Mouse (Mus musculus): ENCODE measurements at regions not wholly inside any gene's neighbourhood (a gene's known extent, or its start where the extent isn't known, plus 50 kb on each side); places are given as distances from the start of the nearest gene placed in this dataset.
A peak's percentile ranks its signal among the peaks of the same experiment; 100 is the strongest.

GRCm38 (mm10) chr1:107914671-107915590, 325.1 kb downstream of the Serpinb8 start:
- no peak overlapping the region for H3K4me2 ChIP-seq (replicated peaks)
- H3K9ac ChIP-seq, result no peak overlapping the region
- H3K27me3 ChIP-seq, result no peaks in the 10 kb centered on the region
- ATAC-seq (ENCODE audit: insufficient number of reproducible peaks, low FRiP score, low TSS enrichment, low read depth), result no peak
- 41% methylated on average over 7 of the region's 7 CpGs for WGBS
- no peaks in the 10 kb centered on the region for H3K9me3 ChIP-seq (replicated peaks)
- no peak overlapping the region for H3K4me3 ChIP-seq (replicated peaks)
- H3K36me3 ChIP-seq, result no peaks in the 10 kb centered on the region
- H3K27ac ChIP-seq (replicated peaks), result no peak overlapping the region
- H3K4me1 ChIP-seq, result no peaks in the 10 kb centered on the region

DNA sequence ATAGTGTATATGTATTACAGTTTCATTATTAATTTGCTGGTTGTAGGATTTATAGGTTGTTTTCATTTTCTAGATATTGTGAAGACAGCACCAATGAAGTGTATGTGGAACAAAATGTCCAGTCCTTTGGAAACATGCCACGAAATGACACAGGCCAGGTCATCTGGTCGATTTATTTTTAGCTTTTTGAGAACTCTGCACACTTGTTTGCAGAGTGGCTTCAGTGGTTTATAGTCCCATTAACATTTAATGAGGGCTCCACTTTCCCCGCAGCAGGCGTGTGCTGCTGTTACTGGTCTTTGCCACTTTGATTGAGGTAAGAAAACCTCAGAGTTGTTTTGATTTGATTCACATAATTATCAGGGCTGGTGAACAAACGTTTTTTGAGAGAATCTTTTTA, 327.2 kb downstream of the Serpinb8 start:
- no peak overlapping the region for H3K4me3 ChIP-seq (replicated peaks)
- WGBS, result 50% methylated on average over 5 of the region's 5 CpGs
- no peaks in the 10 kb centered on the region for H3K9me3 ChIP-seq (replicated peaks)
- no peaks in the 10 kb centered on the region for H3K27me3 ChIP-seq
- H3K4me2 ChIP-seq (replicated peaks), result no peak overlapping the region
- no peak overlapping the region for H3K9ac ChIP-seq
- H3K27ac ChIP-seq (replicated peaks), result no peak overlapping the region
- ATAC-seq (ENCODE audit: insufficient number of reproducible peaks, low FRiP score, low TSS enrichment, low read depth), result no peak
- no peaks in the 10 kb centered on the region for H3K4me1 ChIP-seq
- no peaks in the 10 kb centered on the region for H3K36me3 ChIP-seq

DNA sequence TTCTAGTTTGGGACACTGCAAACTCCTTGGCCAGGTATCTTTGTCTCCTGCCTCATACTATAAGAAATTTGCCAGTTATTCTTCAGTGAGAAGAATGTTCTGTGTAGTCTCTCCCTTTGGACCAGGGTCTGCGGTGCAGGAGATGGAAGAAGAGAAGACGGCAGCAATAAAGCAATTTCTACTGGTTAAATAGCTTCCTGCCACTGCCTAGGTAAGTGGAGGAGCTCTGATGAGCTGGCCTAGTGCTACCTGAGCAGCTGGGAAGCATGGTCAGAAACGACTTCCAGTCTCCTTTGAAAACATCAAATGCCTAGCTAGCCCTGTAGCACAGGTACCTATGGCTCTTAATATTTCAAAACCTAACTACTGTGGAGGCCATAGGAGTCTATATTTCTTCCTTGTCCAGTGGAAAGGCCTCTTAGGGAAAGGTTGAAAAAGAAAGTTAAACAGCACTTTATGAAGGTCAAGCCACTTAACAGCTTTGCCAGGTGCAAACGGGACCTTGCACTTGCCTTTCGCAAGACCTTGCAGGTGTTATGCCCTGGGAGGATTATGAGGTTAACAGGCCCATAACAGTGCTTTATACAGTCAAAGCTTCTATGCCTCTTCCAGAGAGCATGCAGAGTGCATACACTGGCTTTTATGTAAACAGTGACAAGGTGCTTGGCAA, 351.9 kb downstream of the Serpinb8 start:
- Histone ChIP-seq H3K4me2 (replicated peaks) (no peak overlapping the region), H3K4me3 (replicated peaks) (no peak overlapping the region), H3K4me1 (no peaks in the 10 kb centered on the region), H3K36me3 (no peaks in the 10 kb centered on the region), H3K9ac (no peak overlapping the region), H3K9me3 (replicated peaks) (no peaks in the 10 kb centered on the region), H3K27me3 (no peaks in the 10 kb centered on the region), H3K27ac (replicated peaks) (no peak overlapping the region)
- WGBS, result 73% methylated on average over 5 of the region's 5 CpGs
- ATAC-seq (ENCODE audit: insufficient number of reproducible peaks, low FRiP score, low TSS enrichment, low read depth), result no peak

DNA sequence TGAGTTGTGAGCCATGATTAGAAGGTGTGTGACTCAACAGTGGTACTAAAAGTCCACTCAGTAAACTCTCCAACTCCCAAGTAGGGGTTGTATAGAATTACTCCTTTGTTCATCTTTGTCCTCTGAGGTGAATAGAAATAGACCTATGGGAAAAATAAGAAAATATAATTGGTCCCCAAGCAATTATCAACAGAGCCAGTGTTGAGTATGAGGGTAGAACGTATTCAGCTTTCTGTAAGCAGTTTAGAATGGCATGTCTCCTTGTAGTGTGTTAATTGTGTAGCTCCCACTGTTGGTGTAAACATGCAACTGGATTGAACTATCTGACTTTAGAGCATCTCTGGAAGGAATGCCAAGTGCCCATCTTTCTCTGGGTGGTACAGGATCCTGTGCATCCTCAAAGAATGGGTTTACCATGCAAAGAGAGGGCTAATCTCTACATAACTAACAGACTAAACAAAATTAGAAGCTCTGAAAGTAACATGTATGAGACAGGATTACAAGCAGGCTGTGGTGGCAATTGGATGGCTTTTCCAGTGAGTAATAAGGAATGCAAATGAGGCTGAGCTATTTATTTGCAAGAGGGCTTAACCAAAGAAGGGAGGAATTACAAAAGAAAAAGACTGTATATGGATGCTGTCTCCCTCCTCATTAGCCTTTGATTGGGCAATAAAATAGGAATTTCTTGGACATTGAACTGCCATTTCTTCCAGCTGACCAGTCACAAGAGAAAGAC, 356.6 kb downstream of the Serpinb8 start:
- peak; percentile 29; the same call in 1 of the 2 replicates for ATAC-seq (ENCODE audit: insufficient number of reproducible peaks, low FRiP score, low TSS enrichment, low read depth)
- Histone ChIP-seq H3K4me3 (replicated peaks) (no peak overlapping the region), H3K4me1 (no peaks in the 10 kb centered on the region), H3K36me3 (no peaks in the 10 kb centered on the region), H3K9ac (no peak overlapping the region), H3K4me2 (replicated peaks) (no peak overlapping the region), H3K9me3 (replicated peaks) (no peaks in the 10 kb centered on the region), H3K27ac (replicated peaks) (no peak overlapping the region), H3K27me3 (no peaks in the 10 kb centered on the region)
- 79% methylated on average over 1 of the region's 1 CpGs for WGBS

DNA sequence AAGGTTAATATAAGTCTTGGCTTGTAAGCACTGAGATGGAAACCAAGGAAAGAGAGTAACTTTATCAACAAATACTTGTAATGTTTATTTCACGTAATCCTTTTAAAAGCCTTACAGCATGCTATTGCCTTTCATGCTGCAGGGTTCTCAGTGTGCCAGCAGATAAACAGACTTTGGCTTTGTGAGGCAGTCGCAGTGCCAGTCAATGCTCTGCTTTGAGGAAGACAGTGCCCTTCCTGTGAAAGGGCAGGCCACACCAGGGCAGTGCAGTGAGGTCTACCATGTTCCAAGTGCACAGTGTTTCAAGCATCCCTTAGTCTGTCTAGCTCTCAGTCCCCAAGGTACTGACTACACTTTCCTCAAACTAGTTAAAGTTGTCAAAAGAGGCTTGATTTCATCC, 360.6 kb downstream of the Serpinb8 start:
- H3K4me2 ChIP-seq (replicated peaks), result no peak overlapping the region
- no peak for ATAC-seq (ENCODE audit: insufficient number of reproducible peaks, low FRiP score, low TSS enrichment, low read depth)
- no peak overlapping the region for H3K4me3 ChIP-seq (replicated peaks)
- no peaks in the 10 kb centered on the region for H3K36me3 ChIP-seq
- no peak overlapping the region for H3K9ac ChIP-seq
- H3K9me3 ChIP-seq (replicated peaks), result no peaks in the 10 kb centered on the region
- WGBS, result 63% methylated on average over 2 of the region's 2 CpGs
- no peaks in the 10 kb centered on the region for H3K27me3 ChIP-seq
- H3K4me1 ChIP-seq, result no peaks in the 10 kb centered on the region
- no peak overlapping the region for H3K27ac ChIP-seq (replicated peaks)

DNA sequence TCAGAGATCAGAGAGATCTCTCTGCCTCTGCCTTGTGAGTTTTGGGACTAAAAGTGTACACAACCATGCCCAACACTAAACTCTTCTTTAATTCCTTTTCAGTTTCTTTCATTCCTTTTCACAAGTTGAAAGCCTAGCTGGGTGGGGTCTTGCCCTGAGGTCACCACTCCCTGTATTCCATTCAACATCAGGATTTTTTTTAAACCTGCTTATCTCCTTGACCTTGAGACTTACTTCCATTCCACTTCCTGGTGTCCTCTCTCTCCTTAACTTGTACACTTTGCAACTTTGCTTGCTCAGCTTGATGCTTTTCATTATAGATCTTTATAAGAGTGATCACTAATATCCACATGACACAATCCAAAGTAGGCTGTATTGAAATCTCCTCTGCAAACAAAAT, 371.2 kb downstream of the Serpinb8 start:
- H3K36me3 ChIP-seq, result no peaks in the 10 kb centered on the region
- H3K27ac ChIP-seq (replicated peaks), result no peak overlapping the region
- no peak overlapping the region for H3K9ac ChIP-seq
- no peak for ATAC-seq (ENCODE audit: insufficient number of reproducible peaks, low FRiP score, low TSS enrichment, low read depth)
- no peaks in the 10 kb centered on the region for H3K4me1 ChIP-seq
- H3K27me3 ChIP-seq, result no peaks in the 10 kb centered on the region
- no peak overlapping the region for H3K4me3 ChIP-seq (replicated peaks)
- H3K9me3 ChIP-seq (replicated peaks), result no peaks in the 10 kb centered on the region
- no peak overlapping the region for H3K4me2 ChIP-seq (replicated peaks)

GRCm38 (mm10) chr1:107975626-107976335, 386.0 kb downstream of the Serpinb8 start:
- WGBS, result 54% methylated on average over 8 of the region's 8 CpGs
- H3K9me3 ChIP-seq (replicated peaks), result no peaks in the 10 kb centered on the region
- H3K27me3 ChIP-seq, result no peaks in the 10 kb centered on the region
- H3K4me2 ChIP-seq (replicated peaks), result no peak overlapping the region
- H3K9ac ChIP-seq, result no peak overlapping the region
- H3K4me3 ChIP-seq (replicated peaks), result no peak overlapping the region
- ATAC-seq (ENCODE audit: insufficient number of reproducible peaks, low FRiP score, low TSS enrichment, low read depth), result no peak
- H3K27ac ChIP-seq (replicated peaks), result no peak overlapping the region
- H3K4me1 ChIP-seq, result no peaks in the 10 kb centered on the region
- H3K36me3 ChIP-seq, result no peaks in the 10 kb centered on the region

GRCm38 (mm10) chr1:107977686-107978085, 387.9 kb downstream of the Serpinb8 start:
- Histone ChIP-seq H3K4me1 (no peaks in the 10 kb centered on the region), H3K36me3 (no peaks in the 10 kb centered on the region), H3K9me3 (replicated peaks) (no peaks in the 10 kb centered on the region), H3K27ac (replicated peaks) (no peak overlapping the region), H3K4me2 (replicated peaks) (no peak overlapping the region), H3K4me3 (replicated peaks) (no peak overlapping the region), H3K27me3 (no peaks in the 10 kb centered on the region), H3K9ac (no peak overlapping the region)
- WGBS, result 53% methylated on average over 2 of the region's 2 CpGs
- ATAC-seq (ENCODE audit: insufficient number of reproducible peaks, low FRiP score, low TSS enrichment, low read depth), result no peak

GRCm38 (mm10) chr1:107978411-107978810, 388.6 kb downstream of the Serpinb8 start:
- Histone ChIP-seq H3K27me3 (no peaks in the 10 kb centered on the region), H3K9ac (no peak overlapping the region), H3K27ac (replicated peaks) (no peak overlapping the region), H3K9me3 (replicated peaks) (no peaks in the 10 kb centered on the region), H3K4me2 (replicated peaks) (no peak overlapping the region), H3K36me3 (no peaks in the 10 kb centered on the region), H3K4me1 (no peaks in the 10 kb centered on the region), H3K4me3 (replicated peaks) (no peak overlapping the region)
- WGBS, result 26% methylated on average over 5 of the region's 5 CpGs
- ATAC-seq (ENCODE audit: insufficient number of reproducible peaks, low FRiP score, low TSS enrichment, low read depth), result no peak

DNA sequence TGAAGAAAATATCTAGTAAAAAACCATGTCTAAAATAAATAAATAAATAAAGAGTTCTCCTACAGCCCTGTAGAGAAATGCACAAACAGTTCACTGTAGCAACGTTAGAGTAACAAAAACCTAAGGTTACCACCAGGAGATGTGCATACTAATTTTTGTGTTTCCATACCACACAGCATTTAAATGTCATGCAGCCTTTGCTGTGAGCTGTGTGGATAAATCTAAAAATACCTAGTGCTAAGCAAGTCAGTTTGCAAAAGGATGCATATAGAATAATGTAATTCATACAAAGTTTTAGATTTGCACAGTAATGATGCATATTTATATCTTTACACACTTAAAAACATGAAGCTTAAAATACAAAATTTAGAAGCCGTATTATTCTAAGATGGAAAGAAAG, 395.8 kb downstream of the Serpinb8 start:
- no peaks in the 10 kb centered on the region for H3K4me1 ChIP-seq
- H3K9me3 ChIP-seq (replicated peaks), result no peaks in the 10 kb centered on the region
- WGBS, result 62% methylated on average over 2 of the region's 2 CpGs

DNA sequence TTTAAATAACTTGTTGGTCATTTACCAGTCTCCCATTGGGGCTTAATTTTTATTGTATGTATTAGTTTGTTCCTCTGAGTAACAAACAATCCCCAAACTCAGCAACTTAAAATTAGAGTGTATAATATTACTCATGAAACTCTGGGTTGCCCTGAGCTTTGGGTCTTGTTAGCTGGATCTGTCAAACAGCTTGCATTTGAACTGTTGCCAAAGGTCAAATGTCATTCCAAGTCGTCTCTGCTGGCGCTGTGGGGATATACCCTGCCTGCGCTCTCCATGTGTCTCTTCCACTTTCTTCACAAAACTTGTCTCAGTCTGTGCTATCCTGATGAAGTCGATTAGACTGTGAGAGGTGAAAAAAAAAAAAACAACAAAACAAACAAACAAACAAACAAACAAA, 398.3 kb downstream of the Serpinb8 start:
- Histone ChIP-seq H3K27ac (replicated peaks) (no peak overlapping the region), H3K4me2 (replicated peaks) (no peak overlapping the region), H3K4me1 (no peaks in the 10 kb centered on the region), H3K4me3 (replicated peaks) (no peak overlapping the region), H3K9me3 (replicated peaks) (no peaks in the 10 kb centered on the region), H3K36me3 (no peaks in the 10 kb centered on the region), H3K27me3 (no peaks in the 10 kb centered on the region), H3K9ac (no peak overlapping the region)
- 47% methylated on average over 4 of the region's 4 CpGs for whole genome bisulfite sequencing
- ATAC-seq (ENCODE audit: insufficient number of reproducible peaks, low FRiP score, low TSS enrichment, low read depth), result no peak

More for the DNA sequence above, 395.8 kb downstream of the Serpinb8 start:
- Histone ChIP-seq H3K4me3 (replicated peaks) (no peak overlapping the region), H3K27ac (replicated peaks) (no peak overlapping the region), H3K36me3 (no peaks in the 10 kb centered on the region), H3K4me2 (replicated peaks) (no peak overlapping the region), H3K27me3 (no peaks in the 10 kb centered on the region), H3K9ac (no peak overlapping the region)
- ATAC-seq (ENCODE audit: insufficient number of reproducible peaks, low FRiP score, low TSS enrichment, low read depth), result no peak

All from embryonic facial prominence, embryonic 15.5 days (tissue).